Mouse (Mus musculus): Measurements from ENCODE around the gene Tex44.

GRCm38 (mm10) chr1:86434001-86434400, 7.9 kb downstream of the Tex44 start:
- TF ChIP-seq POLR2A (IDR thresholded peaks at IDR 0.05; ENCODE audit: borderline replicate concordance, extremely low read depth, low read depth, low read length) (0 out of 2 replicates have a peak, but pooled peaks have one; percentile 15), CTCF (IDR thresholded peaks at IDR 0.05; ENCODE audit: insufficient read depth, low read length) (no peak)

All from lung, adult 2 months (tissue).